Mouse (Mus musculus) forebrain, embryonic 16.5 days (tissue): Measurements from ENCODE around the gene Pdzd3. TPM values are rescaled to one million over a fixed set of nuclear protein-coding genes. Genes with fewer than 3 reads are reported as not detected.

Source experiments
- polyA plus RNA-seq: library from polyadenylated mRNA; unstranded; fragments of >200 nt; fragmentation: Nextera tagmentation; extraction: Ambion mirVana; gene quantifications from 2 replicates; pipeline ENCODE4 v1.2.1, GENCODE M21; 2015

Pdzd3 gene
- polyA plus RNA-seq, 1 experiment from 2014 or later, result 0.73 TPM

Other genes with a start within 250 kb of the Pdzd3 start
- 4.7 and 5.4 TPM in 2 replicates for gene Thy1, start 208.1 kb downstream of the Pdzd3 start, polyA plus RNA-seq
- gene Usp2, start 184.4 kb downstream of the Pdzd3 start, polyA plus RNA-seq, result 13.6 and 13.7 TPM in 2 replicates
- gene Mfrp, start 149.7 kb downstream of the Pdzd3 start, polyA plus RNA-seq, result 0.12 TPM in 1 of 2 replicates, not detected in the other
- 2.3 and 2.7 TPM in 2 replicates for gene C1qtnf5, start 144.2 kb downstream of the Pdzd3 start, polyA plus RNA-seq
- 0.15 and 0.16 TPM in 2 replicates for gene Gm49380, start 138.0 kb downstream of the Pdzd3 start, polyA plus RNA-seq
- 33.4 and 43.2 TPM in 2 replicates for gene Rnf26, start 138.0 kb downstream of the Pdzd3 start, polyA plus RNA-seq
- gene Mcam, start 117.0 kb downstream of the Pdzd3 start, polyA plus RNA-seq, result 12.9 and 15.0 TPM in 2 replicates
- gene Cbl, start 17.4 kb downstream of the Pdzd3 start, polyA plus RNA-seq, result 26.3 and 27.1 TPM in 2 replicates
- 0.48 TPM in 1 of 2 replicates, not detected in the other for gene Ccdc153, start 10.8 kb downstream of the Pdzd3 start, polyA plus RNA-seq
- 4.3 and 5.2 TPM in 2 replicates for gene Nlrx1, start 17.1 kb upstream of the Pdzd3 start, polyA plus RNA-seq
- 16.9 and 21.8 TPM in 2 replicates for gene Abcg4, start 37.1 kb upstream of the Pdzd3 start, polyA plus RNA-seq
- 34.1 and 35.6 TPM in 2 replicates for gene Hinfp, start 54.2 kb upstream of the Pdzd3 start, polyA plus RNA-seq
- gene C2cd2l, start 68.8 kb upstream of the Pdzd3 start, polyA plus RNA-seq, result 29.0 and 31.4 TPM in 2 replicates
- 35.2 and 35.7 TPM in 2 replicates for gene Dpagt1, start 74.5 kb upstream of the Pdzd3 start, polyA plus RNA-seq
- gene H2afx, start 83.2 kb upstream of the Pdzd3 start, polyA plus RNA-seq, result 182 and 199 TPM in 2 replicates
- gene Hmbs, start 92.8 kb upstream of the Pdzd3 start, polyA plus RNA-seq, result 64.3 and 64.7 TPM in 2 replicates
- gene Vps11, start 110.2 kb upstream of the Pdzd3 start, polyA plus RNA-seq, result 46.5 and 47.0 TPM in 2 replicates
- gene Hyou1, start 128.0 kb upstream of the Pdzd3 start, polyA plus RNA-seq, result 26.3 and 27.2 TPM in 2 replicates
- gene Slc37a4, start 145.4 kb upstream of the Pdzd3 start, polyA plus RNA-seq, result 38.4 and 41.6 TPM in 2 replicates
- 901 and 949 TPM in 2 replicates for gene Rps25, start 155.7 kb upstream of the Pdzd3 start, polyA plus RNA-seq
- gene Trappc4, start 156.1 kb upstream of the Pdzd3 start, polyA plus RNA-seq, result 322 and 334 TPM in 2 replicates
- 36.8 and 41.1 TPM in 2 replicates for gene Ccdc84, start 167.1 kb upstream of the Pdzd3 start, polyA plus RNA-seq
- gene Foxr1, start 189.7 kb upstream of the Pdzd3 start, polyA plus RNA-seq, result not detected in 2 replicates
- gene Upk2, start 203.5 kb upstream of the Pdzd3 start, polyA plus RNA-seq, result not detected in 2 replicates
- 13.8 and 15.0 TPM in 2 replicates for gene Bcl9l, start 231.4 kb upstream of the Pdzd3 start, polyA plus RNA-seq